Mouse (Mus musculus): Measurements from ENCODE around the gene Ceacam15. TPM values are rescaled to one million over a fixed set of nuclear protein-coding genes. Genes with fewer than 3 reads are reported as not detected.
"Not testable (repeated sequence)": the region's sequence is repeated elsewhere in the genome, so short reads cannot be mapped to it uniquely, and the experiment has no call there.

Ceacam15 gene
- polyA plus RNA-seq (2012; fragmentation: generic; extraction: Trizol): not detected
- long read RNA-seq, experiment 1: 0 reads
- long read RNA-seq, experiment 2: 0 reads

DNA sequence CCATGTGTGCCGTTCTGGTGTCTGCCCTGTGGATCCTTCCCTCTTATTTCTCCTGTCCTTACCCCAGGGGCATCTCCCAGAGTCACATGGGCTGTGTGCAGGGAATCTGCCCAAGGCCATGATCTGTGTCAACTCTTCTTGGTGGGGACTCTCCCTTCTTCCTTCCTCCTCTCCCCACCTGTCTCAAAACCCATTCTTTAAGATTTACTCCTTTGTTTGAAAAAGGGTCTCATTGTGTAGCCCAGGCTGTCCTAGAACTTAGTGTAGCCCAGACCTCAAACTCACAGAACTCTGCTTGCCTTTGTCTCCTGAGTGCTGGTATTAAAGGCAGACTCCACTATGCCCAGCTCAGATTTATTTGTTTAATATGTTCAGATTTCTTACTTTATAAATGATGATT lies at the start of gene Ceacam15:
Ceacam15 (minus strand) TSS at position 101 of the 400 bp plus-strand sequence.
- no peaks in the 10 kb centered on the region for H3K79me3 ChIP-seq (ENCODE audit: low read depth)
- H3K4me3 ChIP-seq (ENCODE audit: insufficient read depth, poor library complexity, severe bottlenecking): no peak within 1 kb of the TSS
- H3K36me3 ChIP-seq (ENCODE audit: control insufficient read depth, insufficient read depth): no peaks in the 10 kb centered on the region
- peaks cover 34% of the 10 kb centered on the region for H3K27me3 ChIP-seq (ENCODE audit: control insufficient read depth, insufficient read depth, insufficient read length)
- H3ac ChIP-seq (ENCODE audit: control insufficient read depth, insufficient read length, low read depth): no peak within 1 kb of the TSS
- no peak for TF ChIP-seq CTCF (IDR thresholded peaks at IDR 0.05; ENCODE audit: control insufficient read depth, insufficient read depth, insufficient read length)
- H3K79me2 ChIP-seq (ENCODE audit: control insufficient read depth, insufficient read depth): no peaks in the 10 kb centered on the region

DNA sequence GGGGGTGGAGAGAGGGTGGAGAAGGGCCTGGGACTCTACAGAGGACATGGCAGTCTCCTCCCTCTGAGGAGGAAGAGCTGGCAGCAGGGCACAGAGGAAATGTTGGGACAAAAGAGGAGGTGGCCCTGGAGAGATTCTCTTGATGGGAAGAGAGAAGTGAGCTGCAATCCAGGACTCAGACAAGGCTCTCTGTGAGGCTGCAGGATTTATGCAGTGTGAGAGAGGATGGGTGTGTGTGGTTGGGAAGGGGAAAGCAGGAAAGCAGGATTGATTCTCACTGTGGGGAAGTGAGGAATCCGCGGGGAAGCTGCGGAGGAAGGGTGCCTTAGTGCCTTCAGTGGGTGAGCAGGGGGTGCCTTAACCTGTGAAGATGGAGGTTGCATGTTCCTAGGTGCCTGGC lies 47.0 kb upstream of the Ceacam15 start:
- H3K27me3 ChIP-seq (ENCODE audit: control insufficient read depth, insufficient read depth, insufficient read length); H3K79me3 ChIP-seq (ENCODE audit: low read depth); H3ac ChIP-seq (ENCODE audit: control insufficient read depth, insufficient read length, low read depth); H3K79me2 ChIP-seq (ENCODE audit: control insufficient read depth, insufficient read depth); H3K36me3 ChIP-seq (ENCODE audit: control insufficient read depth, insufficient read depth); H3K4me3 ChIP-seq (ENCODE audit: insufficient read depth, poor library complexity, severe bottlenecking): not testable (repeated sequence)

DNA sequence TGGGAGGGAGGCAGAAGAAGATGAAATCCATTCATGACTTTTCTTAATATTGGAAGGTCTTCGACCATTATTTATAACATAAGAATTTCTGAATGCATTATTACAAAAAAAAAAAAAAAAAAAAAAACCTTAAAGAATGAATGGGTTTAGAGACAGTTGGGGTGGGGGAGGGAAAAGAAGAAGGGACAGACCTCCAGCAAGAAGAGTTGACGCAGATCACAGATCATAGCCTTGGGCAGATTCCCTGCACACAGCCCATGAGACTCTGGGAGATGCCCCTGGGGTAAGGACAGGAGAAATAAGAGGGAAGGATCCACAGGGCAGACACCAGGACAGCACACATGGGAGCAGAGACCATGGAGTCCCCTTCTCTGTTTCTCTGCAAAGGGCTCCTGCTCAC lies 46.1 kb upstream of the Ceacam15 start, which contains the start of gene Ceacam9:
Ceacam9 (plus strand) TSS at position 301 of the 400 bp plus-strand sequence.
- Histone ChIP-seq H3K36me3 (ENCODE audit: control insufficient read depth, insufficient read depth) (no peaks in the 10 kb centered on the region), H3K4me3 (ENCODE audit: insufficient read depth, poor library complexity, severe bottlenecking) (no peak within 1 kb of the TSS), H3ac (ENCODE audit: control insufficient read depth, insufficient read length, low read depth) (no peak within 1 kb of the TSS), H3K79me2 (ENCODE audit: control insufficient read depth, insufficient read depth) (no peaks in the 10 kb centered on the region), H3K79me3 (ENCODE audit: low read depth) (no peaks in the 10 kb centered on the region), H3K27me3 (ENCODE audit: control insufficient read depth, insufficient read depth, insufficient read length) (peaks cover 10% of the 10 kb centered on the region)
- TF ChIP-seq CEBPB (IDR thresholded peaks at IDR 0.05; ENCODE audit: low read depth) (no peak), MYOG (IDR thresholded peaks at IDR 0.05; ENCODE audit: control insufficient read depth, extremely low read depth, insufficient read length) (no peak), FOSL1 (IDR thresholded peaks at IDR 0.05; ENCODE audit: insufficient read depth, low read length, poor library complexity, severe bottlenecking) (no peak), CTCF (IDR thresholded peaks at IDR 0.05; ENCODE audit: control insufficient read depth, insufficient read depth, insufficient read length) (no peak), MYOD1 (IDR thresholded peaks at IDR 0.05; ENCODE audit: control insufficient read depth, insufficient read length, low read depth) (no peak)

- H3K36me3 ChIP-seq (ENCODE audit: control insufficient read depth, insufficient read depth); H3K79me2 ChIP-seq (ENCODE audit: control insufficient read depth, insufficient read depth); H3K79me3 ChIP-seq (ENCODE audit: low read depth); H3K27me3 ChIP-seq (ENCODE audit: control insufficient read depth, insufficient read depth, insufficient read length); H3K4me3 ChIP-seq (ENCODE audit: insufficient read depth, poor library complexity, severe bottlenecking); H3ac ChIP-seq (ENCODE audit: control insufficient read depth, insufficient read length, low read depth): not testable (repeated sequence)
Observed at GRCm38 (mm10) chr7:16716456-16717152, 41.1 kb upstream of the Ceacam15 start.

DNA sequence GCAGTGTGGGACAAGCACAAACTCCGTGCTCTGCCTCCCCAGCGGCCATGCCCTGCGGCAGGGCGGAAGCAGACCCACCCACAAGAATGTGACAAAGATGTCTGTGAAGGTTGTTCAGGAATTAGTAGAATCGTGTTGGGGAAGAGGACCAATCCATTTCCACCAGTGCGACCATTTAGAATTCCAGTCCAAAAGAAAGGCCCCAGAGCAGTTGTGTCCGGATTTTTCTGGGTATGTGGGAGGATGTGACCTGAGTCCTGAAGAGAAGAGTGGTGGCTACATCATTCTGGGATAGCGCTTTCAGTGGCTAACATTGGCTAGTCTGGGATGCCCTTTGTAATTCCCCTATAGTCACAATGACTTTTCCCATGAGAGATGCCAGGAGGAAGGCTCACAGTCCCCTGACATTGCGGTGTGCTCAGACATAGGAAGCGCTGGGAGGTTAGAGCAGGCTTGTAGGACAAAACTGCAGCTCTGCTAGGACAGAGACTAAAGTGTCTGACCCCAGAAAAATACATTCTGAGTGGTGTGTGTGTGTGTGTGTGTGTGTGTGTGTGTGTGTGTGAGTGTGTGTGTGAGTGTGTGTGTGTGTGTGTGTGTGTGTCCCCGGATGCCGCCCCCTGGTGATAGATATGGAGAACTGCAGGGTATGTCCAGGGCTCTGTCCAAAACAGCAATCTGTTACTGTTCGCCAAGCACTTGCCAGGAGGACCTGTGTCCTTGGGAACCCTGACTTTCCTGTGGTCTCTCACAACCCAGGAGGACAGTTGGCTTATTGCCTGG lies 37.3 kb upstream of the Ceacam15 start:
- H3K36me3 ChIP-seq (ENCODE audit: control insufficient read depth, insufficient read depth): no peaks in the 10 kb centered on the region
- no peak overlapping the region for H3K4me3 ChIP-seq (ENCODE audit: insufficient read depth, poor library complexity, severe bottlenecking)
- no peaks in the 10 kb centered on the region for H3K79me3 ChIP-seq (ENCODE audit: low read depth)
- H3K79me2 ChIP-seq (ENCODE audit: control insufficient read depth, insufficient read depth): no peaks in the 10 kb centered on the region
- TF ChIP-seq CTCF (IDR thresholded peaks at IDR 0.05; ENCODE audit: control insufficient read depth, insufficient read depth, insufficient read length) (no peak), MAX (IDR thresholded peaks at IDR 0.05) (no peak), MYOG (IDR thresholded peaks at IDR 0.05; ENCODE audit: control insufficient read depth, extremely low read depth, insufficient read length) (no peak), FOSL1 (IDR thresholded peaks at IDR 0.05; ENCODE audit: insufficient read depth, low read length, poor library complexity, severe bottlenecking) (no peak), CEBPB (IDR thresholded peaks at IDR 0.05; ENCODE audit: low read depth) (no peak)
- no peaks in the 10 kb centered on the region for H3K27me3 ChIP-seq (ENCODE audit: control insufficient read depth, insufficient read depth, insufficient read length)
- H3ac ChIP-seq (ENCODE audit: control insufficient read depth, insufficient read length, low read depth): no peak overlapping the region

DNA sequence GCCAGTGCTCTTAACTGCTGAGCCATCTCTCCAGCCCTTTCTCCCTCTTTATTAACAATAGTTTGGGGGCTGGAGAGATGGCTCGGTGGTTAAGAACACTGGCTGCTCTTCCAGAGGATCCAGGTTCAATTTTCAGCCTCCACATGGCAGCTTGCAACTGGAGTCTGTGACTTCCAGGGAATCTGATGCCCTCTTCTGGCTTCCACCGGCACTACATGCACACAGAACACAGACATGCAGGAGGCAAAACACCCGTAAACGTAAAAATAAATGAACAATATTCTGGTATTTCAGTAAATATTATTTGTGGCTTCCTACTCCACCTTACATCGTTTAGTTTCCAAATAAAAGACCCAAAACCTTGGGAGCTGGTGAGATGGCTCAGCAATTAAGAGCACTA lies 35.1 kb upstream of the Ceacam15 start:
- H3ac ChIP-seq (ENCODE audit: control insufficient read depth, insufficient read length, low read depth): no peak overlapping the region
- no peaks in the 10 kb centered on the region for H3K27me3 ChIP-seq (ENCODE audit: control insufficient read depth, insufficient read depth, insufficient read length)
- no peaks in the 10 kb centered on the region for H3K79me3 ChIP-seq (ENCODE audit: low read depth)
- no peaks in the 10 kb centered on the region for H3K36me3 ChIP-seq (ENCODE audit: control insufficient read depth, insufficient read depth)
- no peak overlapping the region for H3K4me3 ChIP-seq (ENCODE audit: insufficient read depth, poor library complexity, severe bottlenecking)
- no peak for TF ChIP-seq FOSL1 (IDR thresholded peaks at IDR 0.05; ENCODE audit: insufficient read depth, low read length, poor library complexity, severe bottlenecking)
- TF ChIP-seq MAX (IDR thresholded peaks at IDR 0.05): no peak
- TF ChIP-seq CTCF (IDR thresholded peaks at IDR 0.05; ENCODE audit: control insufficient read depth, insufficient read depth, insufficient read length): no peak
- no peak for TF ChIP-seq CEBPB (IDR thresholded peaks at IDR 0.05; ENCODE audit: low read depth)
- TF ChIP-seq MYOD1 (IDR thresholded peaks at IDR 0.05; ENCODE audit: control insufficient read depth, insufficient read length, low read depth): no peak
- no peak for TF ChIP-seq USF1 (IDR thresholded peaks at IDR 0.05; ENCODE audit: low read depth)
- TF ChIP-seq MYOG (IDR thresholded peaks at IDR 0.05; ENCODE audit: control insufficient read depth, extremely low read depth, insufficient read length): no peak
- no peaks in the 10 kb centered on the region for H3K79me2 ChIP-seq (ENCODE audit: control insufficient read depth, insufficient read depth)

All from C2C12 (cell line).